Mouse (Mus musculus) neutrophil, adult 59 days (primary cell): ENCODE data around the gene Mc3r. TPM values are rescaled to one million over a fixed set of nuclear protein-coding genes. Genes with fewer than 3 reads are reported as not detected.

Experiments
- total RNA-seq, 2 experiments: library from RNA; stranded (reverse); gene quantifications; 1 replicate in 1 of 2; 2 replicates in 1 of 2; pipeline ENCODE4 v1.2.4; 2023

Gene Mc3r
- not detected for total RNA-seq

DNA sequence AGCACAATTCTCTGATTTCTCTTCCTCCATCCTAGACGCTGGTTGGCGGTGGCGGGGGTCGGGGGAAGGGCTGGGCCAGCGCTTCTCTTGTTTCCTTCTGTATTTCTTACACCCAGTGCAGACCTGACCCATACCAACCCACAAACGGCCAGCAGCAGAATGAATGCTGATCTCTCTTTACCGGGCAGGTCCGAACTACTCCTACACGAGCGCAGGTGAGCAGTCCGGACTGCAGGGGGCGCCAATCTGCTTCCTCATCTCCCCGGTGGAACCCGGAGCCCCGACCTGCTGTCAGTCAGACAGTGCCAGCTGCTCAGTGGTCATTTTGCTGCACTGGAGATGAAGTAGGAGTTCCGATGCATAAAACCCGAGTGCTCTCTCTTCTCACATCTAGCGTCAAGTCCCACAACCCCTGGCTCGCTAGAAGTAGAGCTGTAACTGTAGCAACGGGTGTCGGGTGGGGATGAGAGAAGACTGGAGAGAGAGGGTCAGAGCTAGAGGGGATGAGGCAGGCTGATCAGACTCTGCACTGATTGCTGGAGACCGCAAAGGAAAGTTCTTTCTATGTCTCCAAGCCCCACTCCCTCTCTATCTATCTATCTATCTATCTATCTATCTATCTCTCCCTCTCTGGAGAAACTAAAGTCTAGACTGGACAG, at the start of gene Mc3r:
Gene Mc3r, plus strand, starts transcription at position 387 of the 659 bp plus-strand sequence.

Other genes with a start within 250 kb of the Mc3r start
- not detected for gene Cbln4, start 205.0 kb upstream of the Mc3r start, total RNA-seq
- gene Fam210b, start 97.1 kb downstream of the Mc3r start, total RNA-seq, result 1 to 10 TPM; 3.6 to 4.1 TPM
- 10 to 100 TPM; 48.2 to 48.4 TPM for gene Aurka, start 122.0 kb downstream of the Mc3r start, total RNA-seq
- 10 to 100 TPM; 17.8 to 22.4 TPM for gene Cstf1, start 122.2 kb downstream of the Mc3r start, total RNA-seq
- gene Cass4, start 145.3 kb downstream of the Mc3r start, total RNA-seq, result 10 to 100 TPM; 21.1 to 31.3 TPM
- 100 to 1,000 TPM; 117 to 129 TPM for gene Rtf2, start 192.1 kb downstream of the Mc3r start, total RNA-seq
- gene Gcnt7, start 210.1 kb downstream of the Mc3r start, total RNA-seq, result not detected
- 1 to 10 TPM; 5.6 to 8.0 TPM for gene Fam209, start 224.0 kb downstream of the Mc3r start, total RNA-seq